Mouse (Mus musculus): ENCODE data around the gene Appl1.

Gene Appl1

GRCm38 (mm10) chr14:26971106-26971789 is at the start of gene Appl1:
Gene Appl1 (minus strand): TSS chr14:26971232.
- peak; percentile 25 for DNase-seq

GRCm38 (mm10) chr14:27019850-27020249 is 48.8 kb upstream of the Appl1 start:
- DNase-seq: peak; percentile 38

- no peak for DNase-seq
Observed at GRCm38 (mm10) chr14:27017936-27018335, 46.9 kb upstream of the Appl1 start.

- no peak for DNase-seq
Observed at GRCm38 (mm10) chr14:27013658-27014057, 42.6 kb upstream of the Appl1 start.

GRCm38 (mm10) chr14:27011561-27011960 is 40.5 kb upstream of the Appl1 start:
- DNase-seq: no peak

- no peak for DNase-seq
Observed at GRCm38 (mm10) chr14:27005937-27006336, 34.9 kb upstream of the Appl1 start.

GRCm38 (mm10) chr14:27004906-27005305 is 33.9 kb upstream of the Appl1 start:
- DNase-seq: no peak

- no peak for DNase-seq
Observed at GRCm38 (mm10) chr14:27000386-27000785, 29.4 kb upstream of the Appl1 start.

- no peak for DNase-seq
Observed at GRCm38 (mm10) chr14:26996257-26996656, 25.2 kb upstream of the Appl1 start.

GRCm38 (mm10) chr14:26994211-26994741 is 23.2 kb upstream of the Appl1 start, which contains the start of gene Hesx1:
Gene Hesx1 (plus strand): TSS chr14:26994416.
- DNase-seq: peak; percentile 61

- DNase-seq: no peak
Observed at GRCm38 (mm10) chr14:26993427-26993826, 22.4 kb upstream of the Appl1 start.

GRCm38 (mm10) chr14:26991622-26992021 is 20.6 kb upstream of the Appl1 start:
- no peak for DNase-seq

GRCm38 (mm10) chr14:26988694-26989093 is 17.7 kb upstream of the Appl1 start:
- DNase-seq: no peak

GRCm38 (mm10) chr14:26982150-26982530 is 11.1 kb upstream of the Appl1 start:
- DNase-seq: no peak

GRCm38 (mm10) chr14:26981494-26982149 is 10.6 kb upstream of the Appl1 start:
- no peak for DNase-seq

GRCm38 (mm10) chr14:26981021-26981420 is 10.0 kb upstream of the Appl1 start:
- no peak for DNase-seq

- no peak for DNase-seq
Observed at GRCm38 (mm10) chr14:26979808-26980207, 8.8 kb upstream of the Appl1 start.

- no peak for DNase-seq
Observed at GRCm38 (mm10) chr14:26977500-26977899, 6.5 kb upstream of the Appl1 start.

- DNase-seq: no peak
Observed at GRCm38 (mm10) chr14:26976212-26976611, 5.2 kb upstream of the Appl1 start.

GRCm38 (mm10) chr14:26975490-26975889 is 4.5 kb upstream of the Appl1 start:
- DNase-seq: no peak

GRCm38 (mm10) chr14:26973089-26973488 is 2.1 kb upstream of the Appl1 start:
- DNase-seq: no peak

GRCm38 (mm10) chr14:26970439-26970932 is 546 bp downstream of the Appl1 start:
- DNase-seq: peak; percentile 96

GRCm38 (mm10) chr14:26969856-26970407 is 1.1 kb downstream of the Appl1 start:
- DNase-seq: peak; percentile 66

GRCm38 (mm10) chr14:26969164-26969563 is 1.9 kb downstream of the Appl1 start:
- DNase-seq: no peak

Measured in lung, postnatal 10 days (tissue).